Mouse (Mus musculus): Measurements from ENCODE around the gene Ap1m2.
"Not testable (repeated sequence)": the region's sequence is repeated elsewhere in the genome, so short reads cannot be mapped to it uniquely, and the experiment has no call there.

The Ap1m2 gene

DNA sequence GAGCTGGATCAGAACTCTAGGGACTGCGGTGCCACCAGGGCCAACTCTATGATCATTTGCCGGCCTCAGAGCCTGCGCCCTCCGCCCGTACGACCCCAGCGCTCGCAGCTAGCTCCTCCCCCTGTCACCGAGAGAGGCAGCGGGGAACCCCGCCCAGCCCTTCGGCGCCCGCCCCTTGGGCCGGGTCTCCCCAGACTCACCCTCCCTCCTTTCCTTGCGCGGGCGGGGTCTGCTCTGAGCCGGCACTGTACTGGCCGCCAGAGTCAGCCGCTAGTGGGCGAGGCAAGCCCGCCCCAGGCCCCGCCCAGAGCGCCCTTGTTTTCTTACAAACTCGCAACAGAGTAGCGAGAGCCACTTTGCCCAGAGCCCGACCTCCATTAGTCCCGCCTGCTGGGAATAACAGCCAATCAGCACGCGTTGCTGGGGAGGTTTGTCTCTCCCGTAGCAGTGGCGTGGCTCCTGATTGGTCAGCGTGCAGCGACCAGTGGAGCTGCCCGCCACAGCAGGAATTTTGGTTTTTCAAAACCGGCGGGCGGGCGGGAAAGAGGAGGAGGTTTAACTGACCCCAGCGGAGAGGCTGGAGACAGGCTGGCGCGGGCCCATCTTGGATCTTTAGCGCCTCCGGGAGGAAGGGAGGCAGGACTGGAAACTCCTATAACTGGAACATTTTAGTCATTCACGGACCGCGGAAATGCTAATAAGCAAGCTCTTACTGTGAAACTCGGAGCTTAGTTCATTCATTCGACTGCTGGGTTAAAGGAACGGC, 20.9 kb downstream of the Ap1m2 start, which contains the start of gene Cdkn2d:
TSS of gene Cdkn2d (minus strand) at position 386 of the 766 bp plus-strand sequence.
- peak; percentile 100 for DNase-seq (ENCODE audit: inconsistent age in 2 of 2, low spot score in 1 of 2)

DNA sequence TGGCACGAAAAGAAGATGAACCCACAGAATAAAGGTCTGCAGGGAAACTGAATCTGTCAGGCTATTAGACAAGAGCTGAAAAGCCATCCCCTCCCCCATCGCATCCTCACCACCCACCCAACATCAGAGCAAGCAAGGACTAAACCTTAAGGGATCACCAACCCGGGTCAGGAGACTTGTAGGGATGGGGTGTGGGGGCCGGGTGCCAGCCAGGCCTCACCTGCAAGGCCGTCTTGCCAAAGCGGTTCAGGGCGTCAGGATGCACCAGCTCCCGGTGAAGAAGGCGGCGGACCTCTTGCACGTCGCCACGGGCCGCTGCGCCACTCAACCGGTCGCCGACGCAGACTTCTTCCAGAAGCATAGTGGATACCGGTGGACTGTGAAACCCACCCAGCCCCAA, 21.5 kb downstream of the Ap1m2 start:
- no peak for DNase-seq (ENCODE audit: inconsistent age in 2 of 2, low spot score in 1 of 2)

DNA sequence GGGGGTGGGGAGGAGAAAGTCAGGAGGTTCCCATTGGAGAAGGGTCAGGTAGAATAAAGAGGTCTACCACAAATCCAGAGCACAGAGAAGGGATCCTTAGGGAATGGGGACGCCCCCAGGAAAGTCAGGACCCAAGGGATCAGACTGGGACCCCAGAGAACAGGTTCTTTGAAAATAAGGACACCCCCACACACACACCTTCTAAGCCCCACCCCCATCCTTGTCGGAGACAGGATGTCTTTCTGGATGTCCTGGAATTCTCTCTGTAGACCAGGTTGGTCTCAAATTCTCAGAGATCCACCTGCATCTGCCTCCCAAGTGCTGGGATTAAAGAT, 22.8 kb downstream of the Ap1m2 start:
- DNase-seq (ENCODE audit: inconsistent age in 2 of 2, low spot score in 1 of 2), result no peak

DNA sequence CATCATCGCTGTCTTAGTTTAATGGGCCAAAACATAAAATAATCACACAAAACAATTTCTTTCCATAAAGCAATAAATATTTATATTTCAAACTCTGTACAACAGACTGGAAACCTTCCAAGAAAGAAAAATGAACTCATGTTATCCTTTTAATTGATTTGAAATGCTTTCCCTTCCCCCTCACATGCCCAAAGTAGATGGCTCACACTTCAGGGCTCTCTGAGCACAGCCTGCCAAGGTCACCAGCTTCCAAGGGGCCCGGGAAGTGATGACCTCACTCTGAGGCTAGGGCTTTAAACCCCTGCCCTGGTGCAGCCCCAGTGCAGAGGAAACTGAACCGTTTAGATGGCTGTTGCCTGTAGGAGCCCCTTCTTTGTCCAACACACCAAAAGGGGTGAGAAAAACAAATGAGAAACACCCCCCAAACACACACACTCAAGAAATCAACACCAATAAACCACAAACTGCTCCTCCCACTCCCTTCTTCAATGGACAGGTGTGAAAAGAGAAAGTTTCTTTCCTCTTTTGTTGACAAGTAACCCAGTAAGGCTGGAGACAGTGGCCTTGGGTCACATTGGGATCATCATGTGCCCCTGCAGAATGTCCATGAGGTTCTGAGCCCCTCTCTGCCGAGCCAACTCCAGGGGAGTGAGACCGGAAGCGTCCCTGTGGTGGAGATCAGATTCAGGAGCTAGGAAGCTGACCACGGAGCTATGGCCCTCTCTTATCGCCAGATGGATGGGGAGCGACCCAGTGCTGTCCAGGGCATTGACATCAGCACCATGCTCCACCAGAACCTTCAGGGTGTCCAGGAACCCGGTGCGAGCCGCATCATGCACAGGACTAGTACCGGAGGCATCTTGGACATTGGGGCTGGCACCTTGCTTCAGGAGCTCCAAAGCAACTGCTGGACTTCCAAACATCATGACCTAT, 23.5 kb downstream of the Ap1m2 start:
- peak; percentile 79 to 80 for DNase-seq (ENCODE audit: inconsistent age in 2 of 2, low spot score in 1 of 2)

DNA sequence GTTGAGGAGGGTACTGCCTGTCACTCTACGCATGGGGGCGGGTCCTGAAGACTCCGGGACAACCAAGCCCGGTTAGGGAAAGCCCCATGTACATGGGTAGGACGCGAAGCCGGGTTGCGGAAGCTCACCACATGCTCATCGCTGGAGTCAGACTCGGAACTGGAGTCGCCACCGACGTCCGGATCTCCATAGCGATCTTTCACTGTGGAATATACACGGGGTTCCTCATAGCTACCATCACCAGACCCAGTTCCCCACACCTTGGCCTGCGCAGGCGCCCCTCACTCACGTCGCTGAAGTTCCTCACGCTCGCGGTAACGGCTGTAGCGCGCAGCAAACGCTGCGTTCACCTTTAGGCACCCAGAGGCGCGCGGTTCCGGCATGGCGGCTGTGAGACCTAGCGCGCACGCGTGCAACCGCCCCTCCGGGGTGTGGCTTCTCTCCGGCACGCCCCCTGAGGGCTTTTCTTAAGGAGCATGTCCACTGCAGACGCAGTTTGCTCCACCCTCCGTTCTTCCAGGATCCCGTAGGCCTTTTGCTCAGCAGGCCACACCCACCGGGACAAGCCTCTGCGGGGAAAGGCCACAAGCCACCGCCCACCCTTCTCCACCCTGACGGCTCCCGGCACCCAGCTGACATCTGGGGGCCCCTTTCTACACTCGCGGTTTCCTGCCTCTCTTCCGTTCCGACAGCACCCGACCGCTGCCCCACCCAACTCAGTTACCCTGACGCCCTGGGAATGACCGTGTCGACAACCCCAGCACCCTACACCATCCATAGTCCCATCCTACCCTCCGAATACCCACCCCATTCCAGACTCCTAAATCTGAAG, 24.4 kb downstream of the Ap1m2 start, which contains the start of gene Kri1:
TSS of gene Kri1 (minus strand) at position 399 of the 832 bp plus-strand sequence.
- DNase-seq (ENCODE audit: inconsistent age in 2 of 2, low spot score in 1 of 2), result peak; percentile 99

DNA sequence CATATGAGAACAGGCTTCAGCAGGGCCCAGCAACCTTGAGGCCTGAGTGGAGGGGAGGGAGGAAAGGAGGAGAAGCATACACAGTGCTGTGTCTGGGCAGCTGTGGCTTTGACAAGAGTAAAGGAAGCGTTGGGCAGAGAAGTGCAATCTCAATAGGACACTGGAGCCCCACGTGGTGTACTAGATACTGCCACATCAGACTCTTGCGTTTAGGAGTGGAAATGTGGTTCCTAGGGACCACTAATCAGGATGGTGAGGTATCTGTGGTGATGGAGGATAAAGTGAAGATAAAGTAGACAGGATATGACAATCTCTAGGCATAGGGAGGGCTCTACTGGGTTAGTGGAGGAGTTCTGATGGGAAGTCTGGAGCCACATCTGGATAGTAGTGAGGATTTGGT, 25.4 kb downstream of the Ap1m2 start:
- DNase-seq (ENCODE audit: inconsistent age in 2 of 2, low spot score in 1 of 2), result peak in 1 of 2 experiments; percentile 3

DNA sequence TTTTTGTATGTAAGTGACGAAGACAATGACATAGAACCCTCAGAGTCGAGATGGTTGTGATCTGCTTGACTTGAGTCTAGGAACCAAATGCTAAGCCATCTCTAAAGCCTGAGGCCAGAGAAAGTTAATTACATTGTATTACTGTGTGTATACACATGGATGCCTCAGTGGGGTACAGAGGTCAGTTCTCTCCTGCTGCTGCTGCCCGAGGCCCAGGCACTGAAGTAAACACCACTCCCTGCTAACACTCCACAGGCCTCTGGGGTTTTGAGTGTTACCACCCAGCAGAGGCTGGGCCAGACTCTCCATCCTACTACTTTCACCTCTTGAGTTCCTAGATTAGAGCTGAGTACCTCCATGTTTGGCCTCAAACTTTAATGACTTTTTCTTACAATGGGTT, 28.1 kb downstream of the Ap1m2 start:
- no peak for DNase-seq (ENCODE audit: inconsistent age in 2 of 2, low spot score in 1 of 2)

DNA sequence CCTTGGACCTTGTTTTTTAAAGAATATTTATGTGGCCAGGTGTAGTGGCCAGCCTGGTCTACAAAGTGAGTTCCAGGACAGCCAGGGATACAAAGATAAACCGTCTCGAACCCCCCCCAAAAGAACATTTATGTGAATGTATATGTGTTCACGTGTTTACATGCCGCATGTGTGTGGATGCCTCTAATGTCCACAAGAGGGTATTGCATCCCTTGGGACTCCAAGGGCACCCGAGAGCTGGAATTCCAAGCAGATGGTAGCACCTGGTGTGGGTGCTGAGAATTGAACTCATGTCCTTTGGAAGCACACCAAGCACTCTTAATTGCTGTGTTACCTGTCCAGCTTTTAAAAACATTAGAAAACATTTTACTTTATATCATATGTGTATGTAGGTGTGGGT, 28.5 kb downstream of the Ap1m2 start:
- no peak for DNase-seq (ENCODE audit: inconsistent age in 2 of 2, low spot score in 1 of 2)

DNA sequence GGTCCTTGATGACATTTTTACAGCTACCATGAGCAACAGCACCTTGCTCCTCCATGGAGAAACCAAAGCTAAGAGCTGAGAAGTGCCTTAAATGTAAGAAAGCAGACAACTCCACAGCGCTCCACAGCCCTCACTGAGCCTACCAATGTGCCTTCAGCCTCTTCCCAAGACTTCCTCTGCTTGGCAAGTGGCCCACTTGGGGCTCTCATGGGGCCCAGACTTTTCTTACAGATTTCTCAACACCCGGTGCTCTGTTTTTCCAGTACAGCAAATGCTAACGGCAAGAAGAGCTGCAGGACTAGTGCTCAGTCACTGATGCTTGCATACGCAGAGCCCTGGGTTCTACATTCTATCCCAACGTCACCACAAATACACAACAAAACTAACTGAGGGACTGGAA, 34.4 kb downstream of the Ap1m2 start:
- DNase-seq (ENCODE audit: inconsistent age in 2 of 2, low spot score in 1 of 2), result peak in 1 of 2 experiments; percentile 62

DNA sequence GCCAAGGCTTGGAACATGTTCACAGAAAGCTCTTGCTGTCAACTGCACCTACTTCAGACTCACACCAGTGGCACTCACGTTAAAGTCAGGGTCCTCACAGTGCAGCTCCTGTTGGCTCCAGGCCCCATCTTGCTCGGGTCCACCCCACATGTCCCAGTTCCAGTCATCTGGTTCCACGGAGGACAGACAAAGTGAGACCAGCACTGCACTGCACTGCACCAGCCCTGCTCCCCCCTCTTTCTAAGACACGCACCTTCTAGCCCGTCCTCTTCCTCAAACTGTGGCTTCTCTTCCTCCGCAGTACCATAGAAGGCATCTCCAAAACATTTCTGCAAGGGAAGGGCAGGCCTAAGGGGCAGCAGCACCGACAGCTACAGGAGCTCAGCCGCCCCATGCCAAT, 35.8 kb downstream of the Ap1m2 start:
- no peak for DNase-seq (ENCODE audit: inconsistent age in 2 of 2, low spot score in 1 of 2)

DNA sequence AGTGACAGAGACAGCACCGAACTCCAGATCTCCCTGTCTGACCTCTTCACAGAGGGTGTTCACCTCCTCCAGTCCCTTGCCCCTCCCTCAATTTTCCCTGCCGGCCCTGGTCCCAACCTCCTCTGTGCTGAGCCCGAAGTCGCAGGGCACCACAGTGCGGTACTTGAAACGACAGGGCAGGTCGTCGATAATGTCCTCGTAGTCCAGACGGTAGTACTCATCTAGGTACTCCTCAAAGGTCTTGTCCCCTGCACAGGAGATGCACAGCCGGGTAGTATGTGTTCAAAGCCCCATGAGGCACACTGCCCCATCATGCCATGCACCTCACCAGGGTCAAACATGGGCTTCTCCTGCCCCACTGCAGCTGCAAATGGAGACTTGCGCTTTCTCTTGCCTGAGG, 36.4 kb downstream of the Ap1m2 start:
- no peak for DNase-seq (ENCODE audit: inconsistent age in 2 of 2, low spot score in 1 of 2)

DNA sequence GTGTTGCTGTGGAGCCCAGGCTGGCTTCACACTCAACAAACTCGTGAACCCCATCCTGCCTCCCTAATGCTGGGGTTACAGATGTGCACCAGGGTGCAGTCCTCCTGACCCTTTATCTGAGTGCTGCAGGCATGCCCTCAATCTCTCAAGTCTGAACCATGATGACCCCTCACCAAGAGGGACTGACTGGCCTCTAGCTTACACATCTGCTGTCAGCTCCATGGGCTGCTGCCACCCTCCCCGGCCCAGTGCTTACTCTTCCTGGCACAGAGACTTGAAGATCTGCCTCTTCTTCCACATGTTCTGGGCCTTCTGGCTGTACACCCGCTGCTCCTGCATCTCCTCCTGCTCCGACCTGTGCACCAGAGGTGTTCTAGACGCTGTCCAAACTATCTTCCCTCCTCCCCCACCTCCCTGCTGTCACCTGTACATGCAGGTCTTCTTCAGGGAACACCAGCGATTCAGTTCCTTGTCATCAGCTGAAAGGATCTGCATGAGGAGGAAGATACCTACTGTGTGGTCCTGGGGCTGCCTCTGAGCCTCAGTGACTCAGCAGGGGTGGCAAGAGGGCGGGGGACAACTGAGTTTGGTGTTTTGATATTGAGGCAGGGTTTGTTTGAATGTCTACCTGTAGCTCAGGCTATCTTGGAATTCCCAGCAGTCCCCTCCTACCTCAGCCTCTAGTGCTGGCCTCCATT, 37.0 kb downstream of the Ap1m2 start:
- DNase-seq (ENCODE audit: inconsistent age in 2 of 2, low spot score in 1 of 2), result peak in 1 of 2 experiments; percentile 33

DNA sequence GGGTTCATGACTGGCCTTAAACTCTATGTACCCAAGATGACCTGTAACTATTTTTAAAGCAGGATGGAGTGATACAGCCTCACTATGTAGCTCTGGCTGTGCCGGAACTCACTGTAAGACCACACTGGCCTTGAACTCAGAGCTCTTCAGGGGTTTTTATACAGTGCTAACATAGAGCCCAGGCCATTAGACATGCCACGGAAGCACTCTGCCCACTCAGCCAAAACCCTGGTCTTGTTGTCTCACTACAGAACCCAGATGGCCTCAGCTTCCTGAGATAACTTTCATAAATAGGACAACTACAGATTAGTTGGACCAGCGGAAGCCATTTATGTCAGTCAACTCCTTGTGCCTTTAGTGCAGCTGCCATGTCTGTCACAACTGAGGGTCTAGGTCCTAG, 37.8 kb downstream of the Ap1m2 start:
- DNase-seq (ENCODE audit: inconsistent age in 2 of 2, low spot score in 1 of 2), result peak in 1 of 2 experiments; percentile 35

DNA sequence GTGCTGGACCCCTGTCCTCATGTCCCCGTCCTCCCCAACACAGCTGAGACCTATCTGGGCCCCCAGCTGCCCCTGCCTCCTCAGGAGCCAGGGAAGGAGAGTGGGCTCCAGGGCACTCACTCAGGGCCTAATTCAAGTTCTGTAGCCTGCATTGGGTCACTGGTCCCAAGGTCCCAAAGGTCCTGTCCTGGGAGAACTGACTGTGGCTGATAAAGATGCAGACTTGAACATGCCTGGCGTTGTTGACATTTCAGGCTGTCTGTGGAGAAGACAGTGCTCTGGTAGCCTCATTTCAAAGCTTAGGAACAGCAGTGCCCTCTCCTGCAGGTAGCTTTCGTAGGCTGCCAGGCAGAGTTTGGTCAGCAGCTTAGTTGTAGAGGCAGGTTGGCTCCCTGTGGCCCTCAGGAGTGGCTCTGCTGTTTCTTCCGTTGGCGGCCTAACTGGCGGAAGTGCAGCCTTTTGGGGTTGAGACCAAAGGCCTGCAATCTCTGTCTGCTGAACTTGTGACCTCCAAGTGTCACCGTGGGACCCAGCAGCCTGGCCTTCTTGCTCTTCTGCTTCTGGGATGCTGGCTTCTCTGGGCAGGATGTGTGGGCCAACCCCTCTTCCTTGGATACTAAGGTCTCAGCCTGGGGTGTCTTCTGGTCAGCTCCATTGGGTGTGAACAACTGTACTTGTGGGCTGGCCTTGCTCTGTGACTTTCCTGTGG, 38.5 kb downstream of the Ap1m2 start:
- peak in 1 of 2 experiments; percentile 41 for DNase-seq (ENCODE audit: inconsistent age in 2 of 2, low spot score in 1 of 2)

DNA sequence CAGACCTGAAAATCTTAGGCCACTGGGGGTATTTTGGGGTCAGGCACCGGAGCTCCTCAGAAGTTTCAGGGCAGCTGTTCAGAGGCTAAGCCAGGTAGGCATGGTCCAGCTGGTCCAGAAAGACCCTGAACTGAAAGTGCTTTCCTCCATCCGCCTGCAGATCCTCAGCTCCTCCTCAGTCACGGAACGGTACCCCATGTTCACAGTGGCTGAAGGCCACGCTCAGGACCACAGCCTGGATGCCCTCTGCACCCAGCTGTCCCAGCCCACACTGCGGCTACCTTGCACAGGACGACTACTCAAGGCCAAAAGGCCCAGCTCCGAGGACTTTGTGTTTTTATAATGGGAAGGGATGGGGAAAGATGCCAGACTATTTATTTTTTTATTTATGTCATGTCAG, 39.0 kb downstream of the Ap1m2 start:
- no peak for DNase-seq (ENCODE audit: inconsistent age in 2 of 2, low spot score in 1 of 2)

DNA sequence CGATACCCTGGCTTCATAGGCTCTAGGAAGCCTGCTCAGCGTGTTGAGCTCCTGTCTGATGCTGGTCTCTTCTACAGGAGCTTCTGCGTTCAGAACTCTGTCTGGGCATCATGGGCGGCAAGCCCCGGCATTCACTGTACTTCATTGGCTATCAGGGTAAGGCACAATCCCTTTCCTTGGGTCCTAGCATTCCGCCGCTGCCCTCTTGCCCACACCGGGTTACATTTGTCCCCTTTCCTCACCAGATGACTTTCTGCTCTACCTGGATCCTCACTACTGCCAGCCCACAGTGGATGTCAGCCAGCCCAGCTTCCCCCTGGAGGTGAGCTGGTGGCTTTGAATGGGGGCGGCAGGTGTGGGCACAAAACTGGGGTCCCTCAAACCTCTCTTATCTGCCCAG, 39.7 kb downstream of the Ap1m2 start:
- peak in 1 of 2 experiments; percentile 18 for DNase-seq (ENCODE audit: inconsistent age in 2 of 2, low spot score in 1 of 2)

DNA sequence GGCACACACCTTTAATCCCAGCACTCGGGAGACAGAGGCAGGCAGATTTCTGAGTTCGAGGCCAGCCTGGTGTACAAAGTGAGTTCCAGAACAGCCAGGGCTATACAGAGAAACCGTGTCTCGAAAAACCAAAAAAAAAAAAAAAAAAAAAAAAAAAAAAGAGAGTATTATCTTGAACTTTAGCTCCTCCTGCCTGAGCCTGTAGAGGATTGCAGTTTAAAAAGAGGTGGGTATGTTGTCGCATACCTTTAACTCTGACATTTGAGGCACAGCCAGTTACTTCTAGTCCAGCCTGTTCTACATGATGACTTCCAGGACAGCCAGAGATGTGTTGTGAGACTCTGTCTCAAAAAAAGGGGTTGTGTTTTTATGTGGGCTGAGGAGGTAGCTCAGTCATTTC, 42.5 kb downstream of the Ap1m2 start:
- DNase-seq (ENCODE audit: inconsistent age in 2 of 2, low spot score in 1 of 2), result not testable (repeated sequence)

DNA sequence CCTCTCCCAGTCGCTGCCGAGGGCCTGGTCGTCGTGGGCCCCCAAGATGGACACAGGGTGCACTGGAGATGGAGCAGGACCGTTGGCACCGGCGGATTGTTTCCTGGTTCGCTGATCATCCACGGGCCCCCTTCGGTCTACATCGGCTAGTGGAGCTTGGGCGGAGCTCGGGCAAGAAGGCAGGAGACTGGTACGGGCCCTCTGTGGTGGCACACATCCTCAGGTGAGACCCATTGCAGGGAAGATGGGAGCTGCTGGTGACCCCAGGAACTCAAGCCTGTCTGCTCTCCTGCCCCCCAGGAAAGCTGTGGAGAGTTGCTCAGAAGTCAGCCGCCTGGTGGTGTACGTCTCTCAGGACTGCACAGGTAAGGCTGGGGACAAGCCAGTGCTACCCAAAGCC, 43.8 kb downstream of the Ap1m2 start:
- DNase-seq (ENCODE audit: inconsistent age in 2 of 2, low spot score in 1 of 2), result no peak

DNA sequence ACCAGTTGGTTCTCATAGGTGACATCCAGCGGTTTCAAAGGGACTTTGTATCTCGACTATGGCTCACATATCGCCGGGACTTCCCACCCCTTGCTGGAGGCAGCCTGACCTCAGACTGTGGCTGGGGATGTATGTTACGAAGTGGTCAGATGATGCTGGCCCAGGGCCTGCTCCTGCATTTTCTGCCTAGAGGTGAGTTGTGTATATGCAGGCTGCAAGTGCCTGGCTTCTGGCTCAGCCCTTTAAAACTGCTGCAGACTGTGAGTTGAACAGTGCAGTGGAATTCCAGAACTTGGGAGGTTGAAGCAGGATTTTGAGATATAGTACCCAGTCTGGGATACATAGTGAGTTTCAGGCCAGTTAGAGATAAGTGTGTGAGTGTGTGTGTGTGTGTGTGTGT, 45.2 kb downstream of the Ap1m2 start:
- peak in 1 of 2 experiments; percentile 25 for DNase-seq (ENCODE audit: inconsistent age in 2 of 2, low spot score in 1 of 2)

DNA sequence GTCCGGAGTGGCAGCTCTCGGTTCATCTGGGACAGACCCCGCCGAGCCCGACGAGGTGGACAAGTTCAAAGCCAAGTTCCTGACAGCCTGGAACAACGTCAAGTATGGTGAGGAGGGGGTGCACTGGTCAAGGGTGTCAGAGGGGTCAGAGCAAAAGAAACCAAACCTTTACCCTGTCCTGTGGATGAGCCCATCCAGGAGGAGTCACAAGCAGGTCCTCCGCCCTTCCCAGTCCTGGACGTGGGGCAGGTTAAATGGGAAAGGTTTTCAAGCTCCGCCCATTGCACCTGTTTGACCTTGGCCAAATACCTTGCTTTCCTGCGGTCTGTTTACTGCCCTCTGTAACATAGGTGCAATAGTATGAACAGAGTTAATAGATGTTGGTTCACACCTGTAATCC, 46.5 kb downstream of the Ap1m2 start:
- no peak for DNase-seq (ENCODE audit: inconsistent age in 2 of 2, low spot score in 1 of 2)
